Mouse (Mus musculus) adrenal gland, postnatal 4 days (tissue): ENCODE measurements around the gene Olfr713. TPM values are rescaled to one million over a fixed set of nuclear protein-coding genes. Genes with fewer than 3 reads are reported as not detected.

Source experiments
- DNase-seq, 2 experiments: peaks; one replicate each; pipeline ENCODE4 v3.0.0; 2021 to 2022; ENCODE audit warnings: low spot score in 2 of 2, mixed read lengths in 2 of 2
- long read RNA-seq, 2 experiments: library from polyadenylated mRNA; stranded (forward); transcript quantifications; one replicate each; pipeline ENCODE4 v2.0.0; 2021
- total RNA-seq, 2 experiments: library from RNA; stranded (reverse); gene quantifications; 2 replicates each; pipeline ENCODE4 v1.2.3; 2021

Olfr713 gene
- not detected for total RNA-seq
- long read RNA-seq, experiment 1: 0 reads
- long read RNA-seq, experiment 2: 0 reads

DNA sequence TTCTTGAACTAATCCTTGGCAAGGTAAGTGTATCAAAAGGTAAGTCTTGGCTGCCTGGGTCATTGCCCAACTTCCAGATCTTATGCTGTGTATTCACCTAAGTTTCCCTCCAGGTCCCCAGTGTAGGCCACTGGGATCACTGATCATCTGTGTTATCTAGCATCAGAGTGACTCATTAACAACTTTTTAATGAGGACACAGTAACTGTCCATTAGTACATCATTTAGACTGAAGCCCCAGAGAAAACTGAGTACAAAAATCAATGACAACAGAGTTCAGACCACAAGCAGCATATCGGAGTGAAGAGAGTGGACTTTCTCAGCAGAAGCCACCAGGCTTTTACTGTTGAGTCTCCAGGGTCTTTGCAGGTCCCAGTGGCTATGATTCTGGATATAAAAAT is at the start of gene Olfr713:
TSS of gene Olfr713 (plus strand) at position 301 of the 400 bp plus-strand sequence.
- no peak for DNase-seq

DNA sequence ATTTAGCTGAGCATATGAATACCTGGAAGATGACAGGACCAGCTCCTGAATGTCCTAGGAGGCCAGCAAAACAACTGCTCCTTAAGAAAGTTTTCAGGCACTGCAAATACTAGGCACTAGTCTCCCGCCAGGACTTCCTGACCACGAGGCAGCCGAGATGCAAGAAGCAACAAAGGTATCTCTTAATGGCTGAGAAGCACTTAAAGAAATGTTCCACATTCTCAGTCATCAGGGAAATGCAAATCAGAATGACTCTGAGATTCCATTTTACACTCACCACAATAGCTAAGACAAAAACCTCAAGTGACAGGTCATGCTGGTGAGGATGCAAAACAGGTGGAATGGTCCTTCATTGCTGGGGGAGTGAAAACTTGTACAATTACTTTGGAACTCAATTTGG is 45.7 kb upstream of the Olfr713 start:
- DNase-seq: no peak

DNA sequence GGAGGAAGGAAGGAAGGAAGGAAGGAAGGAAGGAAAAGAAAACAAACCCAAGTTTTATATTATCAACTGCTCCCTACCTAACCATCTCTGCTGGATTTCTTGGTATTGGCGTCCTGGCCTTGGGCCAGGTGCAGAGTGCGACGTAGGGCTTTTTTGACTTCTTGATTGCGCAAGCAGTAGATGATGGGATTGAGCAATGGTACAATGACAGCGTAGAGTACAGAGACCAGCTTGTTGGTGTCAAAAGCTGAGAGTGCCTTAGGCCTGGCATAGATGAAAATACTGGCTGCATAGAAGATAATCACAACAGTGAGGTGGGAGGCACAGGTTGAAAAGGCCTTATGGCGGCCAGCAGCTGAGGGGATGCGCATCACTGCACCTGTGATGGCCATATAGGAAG is 30.2 kb upstream of the Olfr713 start:
- DNase-seq: no peak

DNA sequence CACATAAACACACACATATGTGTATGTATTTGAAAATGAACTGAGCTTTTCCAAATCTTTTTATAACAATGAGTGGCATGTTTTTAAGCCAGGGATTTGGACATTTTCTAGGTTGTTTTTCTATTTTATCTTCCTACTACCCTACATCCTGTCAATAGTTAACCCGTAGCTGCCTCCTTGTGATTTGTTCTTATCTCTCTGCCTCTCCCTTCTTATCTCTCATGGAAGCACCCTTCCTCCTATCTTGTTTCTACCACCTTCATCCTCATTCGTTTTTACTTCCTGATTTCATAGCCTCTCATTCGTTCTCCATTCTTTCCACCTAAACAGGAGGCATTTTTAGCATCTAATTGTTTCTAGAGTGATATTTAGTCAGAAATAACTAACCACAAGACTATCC is 26.8 kb upstream of the Olfr713 start:
- DNase-seq: no peak

DNA sequence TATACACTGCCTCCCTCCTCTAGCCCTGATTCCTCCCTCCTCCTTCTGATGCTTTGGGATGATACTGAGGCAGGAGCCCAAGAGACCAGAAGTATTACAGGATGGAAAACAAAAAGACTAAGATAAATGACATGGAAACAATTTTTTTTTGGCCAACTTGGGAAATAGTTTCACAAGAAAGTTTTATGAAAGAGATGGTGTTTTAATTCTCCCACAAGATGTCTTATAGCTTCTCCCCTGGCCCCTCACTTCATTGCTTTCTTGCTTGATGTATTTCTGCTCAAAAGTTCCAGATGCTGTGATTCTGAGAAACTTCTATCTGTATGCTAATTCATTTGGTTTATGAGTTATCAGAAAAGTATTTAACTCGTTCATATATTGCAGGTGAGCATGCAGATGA is 25.0 kb upstream of the Olfr713 start, which contains the start of gene Olfr2:
TSS of gene Olfr2 (minus strand) at position 101 of the 400 bp plus-strand sequence.
- no peak for DNase-seq

DNA sequence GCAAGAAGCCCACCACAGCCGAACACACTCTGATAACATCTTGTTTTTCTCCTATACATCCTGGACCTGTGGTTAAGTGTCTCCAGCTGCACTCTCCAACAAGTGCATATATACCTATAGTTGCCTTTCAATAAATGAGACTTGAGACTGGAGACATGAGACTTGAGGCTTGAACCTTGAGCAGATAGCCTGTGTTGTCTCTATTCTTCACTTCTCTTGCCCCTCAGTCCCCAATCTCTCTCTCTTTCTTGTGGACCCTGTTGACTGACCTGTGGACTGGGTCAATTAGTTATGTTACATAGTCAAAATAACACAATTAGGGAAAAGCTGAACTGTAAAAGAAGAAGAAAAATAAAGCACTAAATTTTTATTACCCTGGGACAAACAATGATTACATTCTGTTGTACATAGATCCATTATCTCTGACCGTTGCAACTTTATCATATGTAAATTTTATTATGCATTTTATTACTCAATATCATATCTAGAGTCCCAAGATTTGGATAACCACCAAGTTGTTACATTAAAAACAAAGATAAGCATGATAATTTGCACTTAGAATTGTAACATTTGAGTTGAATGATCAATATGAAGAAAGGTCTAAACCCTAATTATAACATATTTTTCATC is 9.1 kb downstream of the Olfr713 start:
- no peak for DNase-seq

DNA sequence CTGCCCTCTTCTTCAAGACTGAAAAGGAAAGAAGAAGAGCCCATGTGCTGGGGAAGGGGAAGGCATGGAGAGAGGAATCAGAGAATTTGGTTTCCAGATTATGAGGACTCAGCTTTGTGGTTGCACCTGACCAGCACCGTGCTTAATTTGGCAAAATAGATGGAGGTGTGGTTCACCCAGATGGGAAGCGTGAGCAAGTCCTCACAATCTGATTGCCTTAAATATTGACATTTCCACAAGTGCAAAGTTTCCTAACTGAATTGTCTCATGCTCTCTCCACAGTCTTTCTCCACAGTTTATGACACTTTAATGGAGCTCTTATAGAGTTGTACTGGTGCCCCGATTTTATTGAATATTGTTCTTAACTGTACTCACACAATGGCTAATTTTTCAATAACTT is 12.2 kb downstream of the Olfr713 start:
- DNase-seq: no peak

DNA sequence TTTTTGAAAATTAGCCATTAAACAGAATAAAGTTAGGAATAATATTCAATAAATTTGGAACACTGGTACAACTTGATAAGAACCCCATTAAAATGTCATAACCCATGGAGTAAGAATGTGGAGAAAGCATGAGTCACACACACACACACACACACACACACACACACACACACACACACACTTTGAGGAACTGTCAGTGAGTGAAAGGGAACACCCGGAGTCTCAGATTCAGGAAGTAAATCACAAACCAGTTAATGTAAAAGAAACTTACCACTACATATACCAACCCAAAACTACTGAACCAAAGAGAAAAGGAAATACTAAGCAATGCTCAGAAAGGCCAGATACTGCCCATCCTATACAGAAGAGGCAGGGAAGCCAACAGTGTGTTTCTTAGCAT is 13.4 kb downstream of the Olfr713 start:
- DNase-seq: no peak

DNA sequence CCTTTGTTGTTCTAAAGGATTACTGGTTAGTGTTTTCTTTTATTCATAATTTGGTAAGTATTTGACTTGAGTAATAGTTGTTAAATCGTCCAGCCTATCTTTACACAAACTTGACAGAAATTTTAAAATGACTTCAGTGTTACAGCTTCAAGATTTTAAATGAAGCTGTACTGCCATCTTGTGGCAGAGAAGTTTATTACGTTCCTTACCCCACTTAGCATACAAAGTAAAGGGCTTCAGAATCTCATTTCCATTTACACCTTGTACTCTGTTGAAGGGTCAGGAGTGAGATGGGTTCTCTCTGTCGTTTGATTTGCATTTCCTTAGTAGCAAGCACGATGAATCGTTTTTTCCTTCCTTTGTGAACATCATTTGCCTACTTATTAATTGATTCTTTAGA is 14.9 kb downstream of the Olfr713 start:
- no peak for DNase-seq

DNA sequence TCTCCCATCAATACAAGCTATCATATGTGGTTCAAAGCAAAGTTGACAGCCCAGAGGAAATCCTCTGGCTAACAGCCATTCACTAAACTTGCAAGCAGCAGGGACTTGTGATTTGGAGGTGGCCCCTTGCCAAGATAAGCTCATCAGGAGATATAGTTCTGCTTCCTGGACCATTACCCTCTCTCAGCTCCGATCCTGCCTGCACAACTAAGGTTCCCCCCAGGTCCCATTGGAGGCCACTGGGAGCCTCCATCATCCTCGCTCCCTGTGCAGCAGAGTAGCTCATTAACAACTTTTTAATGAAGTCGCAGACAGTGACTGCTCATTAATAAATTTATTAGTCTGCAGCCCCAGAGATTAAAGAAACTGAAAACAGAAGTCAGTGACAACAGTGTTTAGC is 16.6 kb downstream of the Olfr713 start:
- no peak for DNase-seq

DNA sequence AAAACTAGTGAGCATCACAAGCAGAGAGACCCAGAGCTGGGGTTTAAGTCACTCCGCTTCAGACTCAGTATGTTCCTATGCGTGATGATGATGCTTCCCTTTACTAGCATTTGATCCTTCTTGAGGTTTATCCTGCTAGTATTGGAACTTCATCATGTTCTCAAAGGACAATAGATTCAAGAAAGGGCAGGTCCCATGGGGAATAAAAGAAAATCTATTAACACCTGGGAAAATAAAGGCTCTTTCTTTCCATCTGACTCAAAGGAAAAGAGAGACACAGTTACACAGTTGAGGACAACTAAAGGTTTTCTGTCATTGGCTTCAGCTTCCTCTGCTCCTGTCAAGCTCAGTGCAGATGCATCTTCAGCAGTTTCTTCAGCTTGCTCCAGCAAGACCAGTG is 39.7 kb downstream of the Olfr713 start, which contains the start of gene Olfr714:
TSS of gene Olfr714 (plus strand) at position 301 of the 400 bp plus-strand sequence.
- DNase-seq: no peak

Other genes with a start within 250 kb of the Olfr713 start
- not detected for gene Olfr699, start 238.0 kb upstream of the Olfr713 start, total RNA-seq
- not detected for gene Olfr700, start 222.3 kb upstream of the Olfr713 start, total RNA-seq
- not detected for gene Olfr701, start 217.0 kb upstream of the Olfr713 start, total RNA-seq
- gene Olfr702, start 197.3 kb upstream of the Olfr713 start, total RNA-seq: not detected
- gene Olfr703, start 187.8 kb upstream of the Olfr713 start, total RNA-seq: not detected
- gene Olfr704, start 168.0 kb upstream of the Olfr713 start, total RNA-seq: not detected
- gene Olfr705, start 154.3 kb upstream of the Olfr713 start, total RNA-seq: not detected
- not detected for gene Olfr706, start 143.0 kb upstream of the Olfr713 start, total RNA-seq
- not detected for gene Olfr707, start 129.9 kb upstream of the Olfr713 start, total RNA-seq
- not detected for gene Olfr1532-ps1, start 123.2 kb upstream of the Olfr713 start, total RNA-seq
- gene Olfr709-ps1, start 99.0 kb upstream of the Olfr713 start, total RNA-seq: under 1 TPM; 0.06 to 0.08 TPM
- not detected for gene Olfr710, start 82.9 kb upstream of the Olfr713 start, total RNA-seq
- gene Olfr6, start 67.2 kb upstream of the Olfr713 start, total RNA-seq: not detected
- not detected for gene Olfr711, start 55.7 kb upstream of the Olfr713 start, total RNA-seq
- not detected for gene Olfr2, start 25.1 kb upstream of the Olfr713 start, total RNA-seq
- gene Olfr714, start 39.8 kb downstream of the Olfr713 start, total RNA-seq: not detected
- gene Olfr17, start 62.0 kb downstream of the Olfr713 start, total RNA-seq: not detected
- not detected for gene Olfr715b, start 79.2 kb downstream of the Olfr713 start, total RNA-seq
- gene Olfr715, start 99.9 kb downstream of the Olfr713 start, total RNA-seq: not detected
- gene Olfr716, start 107.2 kb downstream of the Olfr713 start, total RNA-seq: not detected
- gene Nlrp14, start 135.8 kb downstream of the Olfr713 start, total RNA-seq: under 1 TPM in 1 of 2 experiments, not detected in 1; 0.17 TPM
- gene Rbmxl2, start 178.3 kb downstream of the Olfr713 start, total RNA-seq: not detected